Mouse (Mus musculus): ENCODE measurements around the gene Slc38a2. TPM values are rescaled to one million over a fixed set of nuclear protein-coding genes. Genes with fewer than 3 reads are reported as not detected.

Slc38a2 gene
- polyA plus RNA-seq, 1 experiment from 2014 or later = 117 TPM

DNA sequence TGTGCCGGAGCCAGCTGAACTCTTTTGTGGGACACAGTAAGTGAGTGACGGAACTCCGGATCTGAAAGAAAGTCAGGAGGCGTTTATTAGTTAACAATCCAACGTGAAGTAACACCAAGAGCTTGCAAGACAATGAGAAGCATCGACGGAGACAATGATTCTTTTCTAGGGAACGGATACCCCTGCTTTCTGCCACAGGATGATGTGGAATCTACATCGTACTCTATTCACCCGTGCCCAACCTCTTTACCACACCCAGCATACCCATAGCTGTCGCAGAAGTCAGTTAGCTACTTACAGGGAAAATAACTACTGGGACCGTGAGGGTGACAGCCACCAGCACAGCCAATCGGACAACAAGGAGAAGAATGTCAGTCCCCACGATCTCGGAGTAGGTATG, 8.1 kb downstream of the Slc38a2 start:
- Histone ChIP-seq H3K4me2 (no peak overlapping the region), H3K4me3 (no peak overlapping the region), H3K27ac (no peak overlapping the region), H3K4me1 (peaks cover 36% of the 10 kb centered on the region), H3K36me3 (peaks cover 91% of the 10 kb centered on the region), H3K27me3 (no peaks in the 10 kb centered on the region), H3K9me3 (no peaks in the 10 kb centered on the region), H3K9ac (no peak overlapping the region)
- no peak for ATAC-seq (ENCODE audit: insufficient number of reproducible peaks, low FRiP score, low TSS enrichment, low read depth)
- 88% methylated on average over 15 of the region's 15 CpGs for WGBS

DNA sequence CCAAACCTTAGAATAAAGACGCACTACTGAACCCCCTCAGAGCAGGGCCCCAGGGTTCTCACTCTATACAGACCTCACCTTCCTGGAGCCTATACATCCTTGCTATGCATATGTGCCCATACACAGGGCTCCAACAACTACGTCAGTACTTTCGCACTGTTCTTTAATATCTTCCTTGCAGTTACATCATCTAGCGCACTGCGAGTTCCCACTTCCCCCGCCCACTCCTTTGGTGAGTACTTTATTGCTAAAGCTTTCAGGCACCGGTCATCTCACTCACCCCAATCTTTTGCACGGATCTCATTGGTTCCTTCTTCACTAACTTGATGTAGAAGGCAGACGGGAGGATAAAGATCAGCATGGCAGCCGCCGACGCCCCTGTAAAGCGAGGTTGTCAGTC, 8.7 kb downstream of the Slc38a2 start:
- H3K4me3 ChIP-seq = no peak overlapping the region
- peaks cover 87% of the 10 kb centered on the region for H3K36me3 ChIP-seq
- ATAC-seq (ENCODE audit: insufficient number of reproducible peaks, low FRiP score, low TSS enrichment, low read depth) = no peak
- peaks cover 31% of the 10 kb centered on the region for H3K4me1 ChIP-seq
- WGBS = 88% methylated on average over 13 of the region's 13 CpGs
- no peak overlapping the region for H3K4me2 ChIP-seq
- H3K9me3 ChIP-seq = no peaks in the 10 kb centered on the region
- no peak overlapping the region for H3K27ac ChIP-seq
- H3K9ac ChIP-seq = no peak overlapping the region
- H3K27me3 ChIP-seq = no peaks in the 10 kb centered on the region

DNA sequence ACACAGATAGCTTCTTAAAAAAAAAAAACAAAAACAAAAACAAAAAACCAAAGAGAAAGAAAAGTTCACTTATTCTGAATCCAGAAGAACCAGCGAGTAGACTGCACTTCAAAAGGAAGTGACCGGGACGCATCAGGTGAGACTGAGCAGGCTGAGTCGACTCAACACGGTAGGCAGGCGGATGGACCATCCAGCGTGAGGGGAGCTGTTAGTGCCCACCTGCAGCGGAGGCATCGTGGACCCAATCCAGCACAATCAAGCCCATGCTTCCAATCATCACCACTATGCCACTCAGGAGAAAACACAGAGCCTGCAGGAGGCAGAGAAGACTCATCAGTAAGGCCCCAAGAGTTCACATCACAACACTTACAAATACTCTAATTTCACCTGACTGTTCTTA, 9.6 kb downstream of the Slc38a2 start:
- Histone ChIP-seq H3K27me3 (no peaks in the 10 kb centered on the region), H3K4me2 (no peak overlapping the region), H3K4me1 (peaks cover 22% of the 10 kb centered on the region), H3K36me3 (peaks cover 79% of the 10 kb centered on the region), H3K9me3 (no peaks in the 10 kb centered on the region), H3K9ac (no peak overlapping the region), H3K27ac (no peak overlapping the region), H3K4me3 (no peak overlapping the region)
- no peak for ATAC-seq (ENCODE audit: insufficient number of reproducible peaks, low FRiP score, low TSS enrichment, low read depth)
- 81% methylated on average over 9 of the region's 9 CpGs for WGBS

DNA sequence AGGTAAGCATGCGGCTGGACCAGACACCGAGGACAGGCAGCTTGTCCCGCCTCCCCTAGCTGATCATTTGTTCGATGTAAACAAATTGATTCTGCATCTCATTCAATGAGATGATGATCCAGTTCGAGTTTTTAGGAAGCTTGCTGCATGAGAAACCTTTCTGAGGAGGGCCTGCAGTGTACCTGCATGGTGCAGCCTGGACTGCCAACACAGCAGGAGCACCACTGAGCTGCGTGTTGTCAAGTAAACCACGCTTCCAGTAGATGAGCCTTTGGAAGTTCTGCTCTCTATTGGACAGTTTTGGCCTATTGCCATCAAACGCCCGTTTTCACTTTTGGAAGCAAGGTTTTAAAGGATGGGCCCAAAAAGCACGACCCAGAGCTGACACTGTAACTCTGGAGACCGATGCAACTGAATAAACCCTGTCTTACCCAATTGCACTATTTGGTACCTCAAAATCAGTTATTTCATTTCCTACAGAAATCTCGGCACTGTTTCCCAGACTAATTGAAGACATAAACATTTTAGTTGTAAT, 10.7 kb downstream of the Slc38a2 start:
- no peaks in the 10 kb centered on the region for H3K9me3 ChIP-seq
- WGBS = 87% methylated on average over 12 of the region's 12 CpGs
- no peak overlapping the region for H3K4me2 ChIP-seq
- H3K4me3 ChIP-seq = no peak overlapping the region
- H3K4me1 ChIP-seq = peaks cover 23% of the 10 kb centered on the region
- H3K27me3 ChIP-seq = no peaks in the 10 kb centered on the region
- H3K9ac ChIP-seq = no peak overlapping the region
- peaks cover 68% of the 10 kb centered on the region for H3K36me3 ChIP-seq
- H3K27ac ChIP-seq = no peak overlapping the region
- ATAC-seq (ENCODE audit: insufficient number of reproducible peaks, low FRiP score, low TSS enrichment, low read depth) = no peak

DNA sequence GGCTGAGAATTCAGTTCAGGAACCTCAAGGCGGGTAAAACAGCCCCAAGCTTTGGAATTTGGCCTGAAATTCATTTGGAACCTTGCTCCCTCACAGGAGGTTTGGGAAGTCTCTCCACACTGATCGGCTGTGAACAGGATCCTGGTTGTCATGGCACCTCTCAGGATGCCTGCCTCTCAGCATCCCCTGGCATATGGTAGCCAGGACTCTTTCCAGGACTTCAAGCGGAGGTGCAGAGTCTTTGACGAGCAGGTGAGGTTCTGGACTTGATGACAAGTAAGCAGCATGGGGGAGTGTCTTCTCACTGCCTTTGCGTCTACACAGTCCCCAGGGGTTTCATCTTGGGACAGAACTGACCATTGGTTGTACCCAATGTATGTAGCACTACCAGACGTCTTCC, 11.5 kb downstream of the Slc38a2 start:
- peaks cover 60% of the 10 kb centered on the region for H3K36me3 ChIP-seq
- no peak for ATAC-seq (ENCODE audit: insufficient number of reproducible peaks, low FRiP score, low TSS enrichment, low read depth)
- peaks cover 15% of the 10 kb centered on the region; the same call in 1 of the 2 replicates for H3K4me1 ChIP-seq
- no peak overlapping the region for H3K9ac ChIP-seq
- WGBS = 75% methylated on average over 6 of the region's 6 CpGs
- H3K4me2 ChIP-seq = no peak overlapping the region
- H3K9me3 ChIP-seq = no peaks in the 10 kb centered on the region
- H3K27ac ChIP-seq = no peak overlapping the region
- no peak overlapping the region for H3K4me3 ChIP-seq
- no peaks in the 10 kb centered on the region for H3K27me3 ChIP-seq

DNA sequence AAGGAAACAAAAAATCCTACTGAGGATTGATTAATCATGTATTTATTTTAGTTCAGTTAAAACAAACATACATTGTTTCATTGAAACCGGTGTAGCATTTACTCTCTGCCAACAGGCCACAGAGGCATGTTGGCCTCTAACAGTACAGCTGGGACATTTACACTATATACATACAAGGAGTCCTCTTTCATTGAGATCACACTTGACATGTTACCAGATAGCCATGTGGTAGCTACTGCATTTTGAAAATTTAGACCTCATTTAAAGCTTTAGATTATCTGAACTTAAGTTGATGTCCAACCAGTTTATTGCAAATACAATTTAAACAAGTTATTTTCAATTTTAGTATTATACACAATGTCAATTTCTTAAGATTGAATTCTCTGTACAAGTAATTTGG, 12.2 kb downstream of the Slc38a2 start:
- H3K9ac ChIP-seq = no peak overlapping the region
- peaks cover 53% of the 10 kb centered on the region for H3K36me3 ChIP-seq
- no peaks in the 10 kb centered on the region for H3K9me3 ChIP-seq
- peaks cover 15% of the 10 kb centered on the region; the same call in 1 of the 2 replicates for H3K4me1 ChIP-seq
- H3K4me2 ChIP-seq = no peak overlapping the region
- H3K27ac ChIP-seq = no peak overlapping the region
- no peak overlapping the region for H3K4me3 ChIP-seq
- H3K27me3 ChIP-seq = no peaks in the 10 kb centered on the region
- no peak for ATAC-seq (ENCODE audit: insufficient number of reproducible peaks, low FRiP score, low TSS enrichment, low read depth)
- WGBS = 57% methylated on average over 1 of the region's 1 CpGs

DNA sequence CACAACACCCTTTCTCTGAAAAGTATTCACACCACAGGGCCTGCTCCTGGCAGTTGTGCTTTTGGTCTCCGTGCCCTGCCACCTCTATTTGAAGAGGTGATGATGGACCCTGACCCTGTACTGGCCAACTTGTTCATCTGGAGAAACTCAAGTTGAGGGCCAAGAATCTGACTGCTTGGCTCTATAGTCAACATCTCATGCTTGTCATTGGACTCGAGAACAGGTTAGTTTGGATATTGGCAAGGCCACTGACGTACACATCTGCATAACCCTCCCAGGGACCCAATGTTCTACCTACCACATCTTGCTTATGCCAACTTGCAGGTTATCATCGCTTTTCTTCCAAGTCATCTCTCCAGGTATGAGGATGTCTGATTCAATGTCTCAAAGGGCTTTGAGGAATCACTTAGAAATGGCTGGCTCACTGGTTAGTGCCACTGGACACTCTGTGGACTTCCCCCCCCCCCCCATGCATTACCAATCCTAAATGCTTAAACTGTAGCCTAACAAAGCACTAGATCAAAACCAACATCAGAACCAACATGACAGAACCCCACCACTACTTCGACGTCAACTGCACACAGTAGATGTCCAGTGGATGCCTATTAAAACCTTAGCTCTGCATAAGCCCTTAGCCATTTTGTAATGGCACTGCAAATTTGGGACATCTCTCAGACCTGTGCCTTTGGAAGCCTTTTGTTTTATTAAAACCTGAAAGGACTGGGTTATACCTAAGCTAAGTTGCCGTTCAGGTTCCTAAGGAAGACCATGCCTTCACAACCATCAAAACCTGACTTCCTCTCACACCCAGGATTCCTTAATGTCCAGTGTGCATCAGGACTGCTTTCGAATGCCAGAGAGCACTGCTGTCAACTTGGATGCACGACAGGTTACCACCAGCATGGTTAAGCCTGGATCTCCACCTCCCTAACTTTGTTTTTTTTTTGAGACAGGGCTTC, 13.1 kb downstream of the Slc38a2 start:
- WGBS = 77% methylated on average over 9 of the region's 9 CpGs
- Histone ChIP-seq H3K4me3 (no peak overlapping the region), H3K27ac (no peak overlapping the region), H3K36me3 (peaks cover 44% of the 10 kb centered on the region), H3K4me2 (no peak overlapping the region), H3K9ac (no peak overlapping the region), H3K4me1 (peaks cover 15% of the 10 kb centered on the region; the same call in 1 of the 2 replicates), H3K9me3 (no peaks in the 10 kb centered on the region), H3K27me3 (no peaks in the 10 kb centered on the region)
- no peak for ATAC-seq (ENCODE audit: insufficient number of reproducible peaks, low FRiP score, low TSS enrichment, low read depth)

DNA sequence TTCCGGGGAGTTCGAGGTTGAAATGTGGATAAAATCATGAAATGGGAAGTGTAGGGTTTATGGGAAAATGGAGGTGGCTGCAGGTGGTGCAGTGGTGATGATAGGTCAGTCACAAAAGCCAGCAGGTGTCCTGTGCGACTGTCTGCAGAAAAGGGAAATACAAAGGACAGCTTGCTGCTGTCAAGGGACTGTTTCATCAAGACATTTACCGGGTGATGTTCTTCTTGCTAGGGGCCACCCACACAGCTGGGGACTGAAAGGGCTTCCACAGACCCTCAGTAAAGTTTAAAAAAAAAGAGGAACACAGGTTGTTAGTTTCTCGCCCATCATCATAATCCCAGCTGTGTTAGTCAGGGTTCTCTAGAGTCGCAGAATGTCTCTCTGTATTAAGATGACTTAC, 14.3 kb downstream of the Slc38a2 start:
- no peak overlapping the region for H3K9ac ChIP-seq
- 65% methylated on average over 6 of the region's 6 CpGs for WGBS
- no peak for ATAC-seq (ENCODE audit: insufficient number of reproducible peaks, low FRiP score, low TSS enrichment, low read depth)
- peaks cover 10% of the 10 kb centered on the region; the same call in 1 of the 2 replicates for H3K4me1 ChIP-seq
- H3K9me3 ChIP-seq = no peaks in the 10 kb centered on the region
- H3K27me3 ChIP-seq = no peaks in the 10 kb centered on the region
- H3K4me2 ChIP-seq = no peak overlapping the region
- no peak overlapping the region for H3K27ac ChIP-seq
- no peak overlapping the region for H3K4me3 ChIP-seq
- H3K36me3 ChIP-seq = peaks cover 32% of the 10 kb centered on the region

DNA sequence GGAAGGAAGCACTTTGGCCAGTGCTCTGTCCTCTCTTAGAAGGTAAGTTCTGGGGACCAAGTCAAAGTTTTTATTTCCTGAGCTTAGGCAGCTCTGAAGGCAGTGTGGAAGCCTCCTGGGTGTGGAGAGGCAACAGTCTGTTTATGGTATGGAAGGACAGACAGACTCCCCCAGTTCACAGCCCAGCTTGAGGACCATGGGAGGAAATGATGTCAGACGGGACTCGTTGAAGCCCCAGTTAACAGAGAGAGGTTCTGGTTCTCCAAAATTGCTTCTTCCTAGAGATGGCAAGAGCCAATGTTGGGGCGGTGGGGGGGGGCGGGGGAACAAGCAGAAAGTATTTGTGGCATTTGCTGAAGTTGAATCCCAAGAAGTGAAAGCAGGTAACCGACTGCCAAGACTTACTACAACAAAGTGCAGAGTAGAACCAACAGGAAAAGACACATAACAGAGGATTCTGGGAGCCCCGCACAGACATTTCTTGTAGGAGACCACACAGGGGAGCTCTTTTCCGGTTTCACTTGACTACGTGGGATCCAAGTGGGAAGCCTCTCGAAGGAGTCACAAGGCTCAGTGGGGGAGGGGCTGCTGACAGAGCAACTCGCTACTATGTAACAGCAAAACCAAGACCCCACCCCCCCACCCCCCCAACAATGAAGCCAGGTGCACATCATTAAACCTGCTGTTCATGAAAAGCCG, 15.2 kb downstream of the Slc38a2 start:
- no peak overlapping the region for H3K9ac ChIP-seq
- H3K9me3 ChIP-seq = no peaks in the 10 kb centered on the region
- peaks cover 10% of the 10 kb centered on the region; the same call in 1 of the 2 replicates for H3K4me1 ChIP-seq
- ATAC-seq (ENCODE audit: insufficient number of reproducible peaks, low FRiP score, low TSS enrichment, low read depth) = no peak
- WGBS = 33% methylated on average over 11 of the region's 11 CpGs
- H3K36me3 ChIP-seq = peaks cover 26% of the 10 kb centered on the region
- no peak overlapping the region for H3K27ac ChIP-seq
- no peak overlapping the region for H3K4me3 ChIP-seq
- no peaks in the 10 kb centered on the region for H3K27me3 ChIP-seq
- H3K4me2 ChIP-seq = no peak overlapping the region

DNA sequence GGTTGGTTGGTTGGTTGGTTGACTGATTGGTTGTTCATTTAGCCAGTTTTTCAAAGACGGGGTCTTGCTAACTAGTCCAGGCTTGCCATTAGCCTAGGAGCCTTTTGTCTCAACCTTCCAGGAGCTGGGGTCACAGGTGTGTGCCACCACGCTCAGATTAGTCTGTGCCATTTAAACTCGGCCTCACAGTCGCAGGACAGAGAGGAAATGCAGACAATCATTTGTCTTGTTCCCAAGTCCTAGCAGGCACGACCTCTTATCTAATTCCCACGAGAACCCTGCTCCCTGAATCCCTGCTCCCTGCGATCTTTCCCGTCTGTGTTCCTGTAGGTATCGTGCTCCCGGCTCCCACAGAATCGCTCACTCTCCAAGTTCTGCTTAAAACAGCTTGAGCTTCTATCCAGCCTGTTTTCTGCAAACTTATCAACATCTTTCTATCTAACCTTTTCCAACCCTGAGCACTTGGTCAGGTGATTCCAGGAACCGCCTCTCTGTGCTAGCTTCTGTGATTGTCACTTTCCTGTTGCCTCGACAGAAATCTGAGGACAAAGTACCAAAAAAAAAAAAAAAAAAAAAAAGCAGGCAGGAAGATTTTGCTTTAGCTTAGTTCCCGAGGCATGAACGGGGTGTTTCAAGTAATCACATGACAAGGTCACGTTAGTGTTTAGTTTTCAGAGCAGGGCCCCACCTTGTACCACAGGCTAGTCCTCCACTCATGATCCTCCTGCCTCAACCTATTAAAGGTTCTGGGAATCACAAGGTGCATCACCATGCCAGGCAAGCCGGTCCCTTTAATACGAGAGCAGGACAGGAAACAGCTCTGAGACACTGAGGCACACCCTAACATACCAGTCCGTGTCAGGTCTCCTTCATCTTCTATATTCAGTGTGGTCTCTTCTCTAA, 20.4 kb downstream of the Slc38a2 start:
- H3K27me3 ChIP-seq = no peaks in the 10 kb centered on the region
- H3K4me3 ChIP-seq = no peak overlapping the region
- no peak for ATAC-seq (ENCODE audit: insufficient number of reproducible peaks, low FRiP score, low TSS enrichment, low read depth)
- no peaks in the 10 kb centered on the region for H3K36me3 ChIP-seq
- no peak overlapping the region for H3K4me2 ChIP-seq
- 55% methylated on average over 19 of the region's 19 CpGs for WGBS
- H3K27ac ChIP-seq = no peak overlapping the region
- H3K9ac ChIP-seq = no peak overlapping the region
- H3K9me3 ChIP-seq = no peaks in the 10 kb centered on the region
- peaks cover 4% of the 10 kb centered on the region; the same call in 1 of the 2 replicates for H3K4me1 ChIP-seq

DNA sequence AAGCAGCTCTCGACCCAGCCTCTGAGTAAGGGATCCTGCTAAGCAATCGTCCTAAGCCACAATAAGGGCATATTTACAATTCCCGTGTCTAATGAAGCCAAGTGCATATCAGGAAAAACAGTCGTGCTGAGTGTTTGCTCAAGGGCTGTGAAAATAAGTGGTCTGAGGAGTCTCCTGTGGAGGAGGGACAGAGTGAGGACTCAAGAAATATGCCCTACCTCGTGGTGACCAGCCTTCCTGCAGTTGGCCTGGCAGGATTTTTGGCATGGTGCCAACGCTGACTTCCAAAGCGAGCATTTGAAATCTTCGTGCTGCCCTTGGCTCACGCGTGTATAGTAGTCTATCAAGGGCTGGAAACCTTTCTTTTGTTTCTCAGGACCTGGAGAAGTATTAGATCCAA, 23.0 kb downstream of the Slc38a2 start:
- no peaks in the 10 kb centered on the region for H3K9me3 ChIP-seq
- no peak overlapping the region for H3K9ac ChIP-seq
- H3K4me1 ChIP-seq = 0 out of 2 replicates have a peak, but pooled peaks cover 4% of the 10 kb centered on the region
- H3K36me3 ChIP-seq = no peaks in the 10 kb centered on the region
- WGBS = 33% methylated on average over 10 of the region's 10 CpGs
- no peak overlapping the region for H3K4me3 ChIP-seq
- H3K27me3 ChIP-seq = no peaks in the 10 kb centered on the region
- ATAC-seq (ENCODE audit: insufficient number of reproducible peaks, low FRiP score, low TSS enrichment, low read depth) = no peak
- no peak overlapping the region for H3K27ac ChIP-seq
- 0 out of 2 replicates have a peak overlapping the region, but pooled peaks have one; percentile 7 for H3K4me2 ChIP-seq

Data from limb, embryonic 15.5 days (tissue).